Mouse (Mus musculus): Measurements from ENCODE around the gene Grm5. TPM values are rescaled to one million over a fixed set of nuclear protein-coding genes. Genes with fewer than 3 reads are reported as not detected.
A peak's percentile ranks its signal among the peaks of the same experiment; 100 is the strongest.

Grm5 gene
- polyA plus RNA-seq, 1 experiment from 2014 or later, result 0.03 TPM

GRCm38 (mm10) chr7:87983494-87983893 is 399.5 kb downstream of the Grm5 start:
- no peak overlapping the region for H3K9ac ChIP-seq
- no peaks in the 10 kb centered on the region for H3K36me3 ChIP-seq (ENCODE audit: insufficient read depth)
- no peak overlapping the region for H3K4me3 ChIP-seq (ENCODE audit: low read depth, low read length)
- no peaks in the 10 kb centered on the region for H3K9me3 ChIP-seq (ENCODE audit: low read depth, low read length)
- 62% methylated on average over 2 of the region's 2 CpGs for WGBS
- no peaks in the 10 kb centered on the region for H3K27me3 ChIP-seq (ENCODE audit: insufficient read depth, low read length)
- H3K4me2 ChIP-seq, result no peak overlapping the region
- TF ChIP-seq CTCF (IDR thresholded peaks at IDR 0.05; ENCODE audit: low read depth), result no peak
- DNase-seq, result peak; percentile 4
- H3K27ac ChIP-seq (ENCODE audit: low read depth), result no peak overlapping the region
- H3K4me1 ChIP-seq (ENCODE audit: insufficient read depth), result no peaks in the 10 kb centered on the region
- no peak for ATAC-seq (ENCODE audit: insufficient read depth)

GRCm38 (mm10) chr7:88014451-88014850 is 430.5 kb downstream of the Grm5 start:
- no peak overlapping the region for H3K4me3 ChIP-seq (ENCODE audit: low read depth, low read length)
- H3K9ac ChIP-seq, result no peak overlapping the region
- no peaks in the 10 kb centered on the region for H3K4me1 ChIP-seq (ENCODE audit: insufficient read depth)
- no peaks in the 10 kb centered on the region for H3K9me3 ChIP-seq (ENCODE audit: low read depth, low read length)
- H3K27me3 ChIP-seq (ENCODE audit: insufficient read depth, low read length), result no peaks in the 10 kb centered on the region
- no peaks in the 10 kb centered on the region for H3K36me3 ChIP-seq (ENCODE audit: insufficient read depth)
- TF ChIP-seq CTCF (IDR thresholded peaks at IDR 0.05; ENCODE audit: low read depth), result no peak
- WGBS, result 75% methylated on average over 3 of the region's 3 CpGs
- no peak overlapping the region for H3K4me2 ChIP-seq
- ATAC-seq (ENCODE audit: insufficient read depth) (no peak), DNase-seq (no peak)
- H3K27ac ChIP-seq (ENCODE audit: low read depth), result no peak overlapping the region

- 33% methylated on average over 3 of the region's 3 CpGs for WGBS
- DNase-seq, result peak; percentile 85
- TF ChIP-seq CTCF (IDR thresholded peaks at IDR 0.05; ENCODE audit: low read depth), result peak; percentile 45; the same call in 1 of the 2 replicates
- H3K4me1 ChIP-seq (ENCODE audit: insufficient read depth), result no peaks in the 10 kb centered on the region
- H3K36me3 ChIP-seq (ENCODE audit: insufficient read depth), result no peaks in the 10 kb centered on the region
- H3K27me3 ChIP-seq (ENCODE audit: insufficient read depth, low read length), result no peaks in the 10 kb centered on the region
- 0 out of 2 replicates have a peak overlapping the region, but pooled peaks have one; percentile 30 for H3K27ac ChIP-seq (ENCODE audit: low read depth)
- H3K4me3 ChIP-seq (ENCODE audit: low read depth, low read length), result no peak overlapping the region
- no peak overlapping the region for H3K9ac ChIP-seq
- ATAC-seq (ENCODE audit: insufficient read depth), result peak; percentile 97
- H3K4me2 ChIP-seq, result no peak overlapping the region
- no peaks in the 10 kb centered on the region for H3K9me3 ChIP-seq (ENCODE audit: low read depth, low read length)
These were observed 443.6 kb downstream of the Grm5 start for GRCm38 (mm10) chr7:88027411-88028132.

DNA sequence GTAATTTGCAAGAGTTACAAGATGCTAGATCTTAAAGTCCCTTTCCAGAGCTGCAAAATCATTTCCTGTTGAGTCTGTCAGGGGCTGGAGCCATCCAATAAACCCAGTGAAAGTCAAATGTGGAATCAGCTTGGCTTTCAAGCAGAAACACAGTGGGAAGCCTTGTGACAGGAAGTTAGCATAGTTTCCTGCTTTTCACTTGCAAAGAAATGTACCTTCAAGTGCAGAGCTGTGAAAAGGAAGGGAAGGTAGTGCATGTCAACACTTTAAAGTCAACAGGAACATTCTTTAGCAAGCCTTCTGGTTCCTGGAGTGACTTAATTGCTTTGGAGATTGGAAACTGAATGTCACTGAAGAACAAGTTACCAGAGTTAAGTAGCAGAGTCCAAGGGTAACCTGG is 463.4 kb downstream of the Grm5 start:
- H3K4me2 ChIP-seq, result no peak overlapping the region
- no peak overlapping the region for H3K4me3 ChIP-seq (ENCODE audit: low read depth, low read length)
- no peak overlapping the region for H3K9ac ChIP-seq
- no peaks in the 10 kb centered on the region for H3K36me3 ChIP-seq (ENCODE audit: insufficient read depth)
- H3K9me3 ChIP-seq (ENCODE audit: low read depth, low read length), result no peaks in the 10 kb centered on the region
- no peak overlapping the region for H3K27ac ChIP-seq (ENCODE audit: low read depth)
- ATAC-seq (ENCODE audit: insufficient read depth), result no peak
- H3K4me1 ChIP-seq (ENCODE audit: insufficient read depth), result no peaks in the 10 kb centered on the region
- DNase-seq, result peak; percentile 37
- TF ChIP-seq CTCF (IDR thresholded peaks at IDR 0.05; ENCODE audit: low read depth), result no peak
- no peaks in the 10 kb centered on the region for H3K27me3 ChIP-seq (ENCODE audit: insufficient read depth, low read length)

DNA sequence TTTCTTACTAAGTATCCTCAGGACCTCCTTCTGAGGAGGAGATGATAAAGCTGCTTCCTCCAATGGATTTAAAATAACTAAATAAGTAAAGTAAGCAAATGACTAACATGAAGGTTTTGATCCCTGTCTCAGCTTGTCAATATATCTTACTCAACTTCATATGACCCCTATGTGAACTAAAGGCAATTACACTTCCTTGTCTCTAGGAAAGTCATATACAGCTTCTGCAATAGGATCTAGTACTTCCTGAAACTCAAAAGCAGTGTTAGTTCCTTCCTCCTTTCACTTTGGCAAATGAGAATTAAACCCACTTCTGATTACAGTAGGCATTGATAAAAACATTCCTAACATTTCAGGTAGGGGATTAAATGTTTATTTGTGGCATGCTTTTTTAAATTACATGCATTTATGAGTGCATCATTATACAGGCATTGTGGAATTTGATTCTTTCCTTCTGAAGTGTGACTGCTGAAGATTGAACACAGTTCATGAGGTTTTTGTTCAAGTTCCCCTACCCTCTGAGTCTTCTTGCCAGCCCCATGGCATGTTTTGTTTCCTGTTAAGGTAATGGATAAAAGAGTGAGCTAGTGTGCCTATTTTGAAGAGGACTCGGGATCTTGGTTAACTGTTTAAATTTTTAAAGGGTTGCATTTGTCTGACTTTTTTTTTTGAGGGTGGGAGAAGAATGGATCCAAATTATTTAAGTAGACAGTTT is 470.4 kb downstream of the Grm5 start:
- WGBS, result 33% methylated on average over 1 of the region's 1 CpGs
- no peak for TF ChIP-seq CTCF (IDR thresholded peaks at IDR 0.05; ENCODE audit: low read depth)
- Histone ChIP-seq H3K9me3 (ENCODE audit: low read depth, low read length) (no peaks in the 10 kb centered on the region), H3K4me3 (ENCODE audit: low read depth, low read length) (no peak overlapping the region), H3K27me3 (ENCODE audit: insufficient read depth, low read length) (no peaks in the 10 kb centered on the region), H3K4me1 (ENCODE audit: insufficient read depth) (no peaks in the 10 kb centered on the region), H3K36me3 (ENCODE audit: insufficient read depth) (no peaks in the 10 kb centered on the region), H3K4me2 (no peak overlapping the region), H3K27ac (ENCODE audit: low read depth) (no peak overlapping the region), H3K9ac (no peak overlapping the region)
- ATAC-seq (ENCODE audit: insufficient read depth) (no peak), DNase-seq (no peak)

GRCm38 (mm10) chr7:88056438-88056837 is 472.5 kb downstream of the Grm5 start:
- ATAC-seq (ENCODE audit: insufficient read depth), result no peak
- Histone ChIP-seq H3K4me3 (ENCODE audit: low read depth, low read length) (no peak overlapping the region), H3K27ac (ENCODE audit: low read depth) (no peak overlapping the region), H3K27me3 (ENCODE audit: insufficient read depth, low read length) (no peaks in the 10 kb centered on the region), H3K4me2 (no peak overlapping the region), H3K4me1 (ENCODE audit: insufficient read depth) (no peaks in the 10 kb centered on the region), H3K36me3 (ENCODE audit: insufficient read depth) (no peaks in the 10 kb centered on the region), H3K9ac (no peak overlapping the region), H3K9me3 (ENCODE audit: low read depth, low read length) (no peaks in the 10 kb centered on the region)
- no peak for TF ChIP-seq CTCF (IDR thresholded peaks at IDR 0.05; ENCODE audit: low read depth)
- peak; percentile 4 for DNase-seq
- 27% methylated on average over 2 of the region's 2 CpGs for WGBS

DNA sequence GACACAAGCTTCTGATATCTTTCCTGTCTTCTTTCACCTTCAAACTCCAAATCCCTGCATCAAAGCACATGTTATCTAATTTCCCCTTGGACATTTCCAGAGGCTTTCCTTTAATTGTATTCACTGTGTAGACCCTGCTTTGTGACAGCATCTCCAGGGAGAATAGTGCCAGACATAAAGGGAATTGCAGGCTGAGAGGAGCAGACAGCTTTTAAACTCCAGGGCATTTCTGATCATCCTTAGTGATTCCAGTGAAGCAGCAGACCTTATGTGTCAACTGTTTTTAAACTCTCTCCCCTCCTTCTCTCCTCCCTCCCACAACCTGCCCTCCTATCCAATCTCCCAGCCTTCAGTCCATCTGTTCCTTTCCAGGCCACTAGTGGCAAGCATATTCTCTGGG is 507.1 kb downstream of the Grm5 start:
- no peaks in the 10 kb centered on the region for H3K36me3 ChIP-seq (ENCODE audit: insufficient read depth)
- no peak overlapping the region for H3K4me3 ChIP-seq (ENCODE audit: low read depth, low read length)
- ATAC-seq (ENCODE audit: insufficient read depth) (no peak), DNase-seq (no peak)
- TF ChIP-seq CTCF (IDR thresholded peaks at IDR 0.05; ENCODE audit: low read depth), result no peak
- H3K9ac ChIP-seq, result no peak overlapping the region
- H3K9me3 ChIP-seq (ENCODE audit: low read depth, low read length), result peaks cover 7% of the 10 kb centered on the region; the same call in 1 of the 2 replicates
- no peak overlapping the region for H3K4me2 ChIP-seq
- no peaks in the 10 kb centered on the region for H3K27me3 ChIP-seq (ENCODE audit: insufficient read depth, low read length)
- H3K4me1 ChIP-seq (ENCODE audit: insufficient read depth), result no peaks in the 10 kb centered on the region
- no peak overlapping the region for H3K27ac ChIP-seq (ENCODE audit: low read depth)

Measured in lung, embryonic 14.5 days (tissue).